Mouse (Mus musculus): ENCODE data around the gene Ceacam11.
"Not testable (repeated sequence)": the region's sequence is repeated elsewhere in the genome, so short reads cannot be mapped to it uniquely, and the experiment has no call there.

Ceacam11 gene

DNA sequence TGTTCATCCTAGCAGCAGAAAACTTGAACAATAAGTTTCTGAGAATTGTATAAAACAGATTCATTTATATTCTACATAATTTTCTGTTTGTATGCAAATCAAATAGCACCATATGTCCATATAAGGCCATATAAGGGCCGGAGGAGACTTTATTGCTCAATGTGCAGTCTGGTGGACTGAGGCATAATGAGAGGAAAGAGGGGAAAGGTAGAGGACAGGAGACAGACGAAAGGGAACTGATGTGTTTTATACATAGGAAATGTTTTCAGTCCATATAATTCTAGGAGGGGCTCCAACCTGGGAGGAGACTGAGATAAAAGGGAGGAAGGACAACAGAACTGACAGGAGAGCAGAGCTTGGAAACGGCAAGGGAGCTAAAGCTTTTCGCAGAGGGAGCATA, at the start of gene Ceacam11:
Gene Ceacam11 (plus strand): TSS at position 301 of the 400 bp plus-strand sequence.
- no peak for DNase-seq (ENCODE audit: low spot score in 2 of 2)

GRCm38 (mm10) chr7:18001131-18001530, 29.2 kb downstream of the Ceacam11 start:
- not testable (repeated sequence) for DNase-seq (ENCODE audit: low spot score in 2 of 2)

GRCm38 (mm10) chr7:18009589-18009988, 37.7 kb downstream of the Ceacam11 start, which contains the start of gene Ceacam13:
TSS of gene Ceacam13 (plus strand) at chr7:18009889.
- no peak for DNase-seq (ENCODE audit: low spot score in 2 of 2)
